Mouse (Mus musculus) embryonic facial prominence, embryonic 14.5 days (tissue): Measurements from ENCODE around the gene Dnajb2. TPM values are rescaled to one million over a fixed set of nuclear protein-coding genes. Genes with fewer than 3 reads are reported as not detected.
A peak's percentile ranks its signal among the peaks of the same experiment; 100 is the strongest.

Source experiments
- ATAC-seq: fragments of 200-750 bp; cut with Nextera tagmentation; 2 replicates; pipeline ENCODE4 v1.8.0; 2017; ENCODE audit warnings: low read depth, moderate number of reproducible peaks, moderate TSS enrichment
- DNase-seq: peaks from one replicate; pipeline ENCODE4 v3.0.0-alpha.2; 2015; ENCODE audit warnings: low spot score
- H3K27ac ChIP-seq: fragments of 300-500 bp; sonication (generic); replicated peaks from 2 replicates; pipeline ENCODE4 v1.5.1; 2014; ENCODE audit warnings: low read depth, mild to moderate bottlenecking, low read length, moderate library complexity
- H3K27me3 ChIP-seq: fragments of 300-500 bp; sonication (generic); replicated peaks from 2 replicates; pipeline ENCODE4 v1.6.1; 2014; ENCODE audit warnings: low read length; ENCODE audit not compliant: control insufficient read depth, insufficient read depth
- H3K36me3 ChIP-seq: fragments of 300-500 bp; sonication (generic); 2 replicates; pipeline ENCODE4 v1.6.1; 2014; ENCODE audit warnings: low read length, mixed read lengths; ENCODE audit not compliant: control insufficient read depth, insufficient read depth
- H3K4me1 ChIP-seq: fragments of 300-500 bp; sonication (generic); 2 replicates; pipeline ENCODE4 v1.6.1; 2014; ENCODE audit warnings: antibody characterized with exemption, low read length; ENCODE audit not compliant: control insufficient read depth, insufficient read depth
- H3K4me2 ChIP-seq: fragments of 300-500 bp; sonication (generic); 2 replicates; pipeline ENCODE4 v1.6.1; 2014; ENCODE audit warnings: low read depth, mild to moderate bottlenecking, low read length, moderate library complexity, mixed read lengths
- H3K4me3 ChIP-seq: fragments of 300-500 bp; sonication (generic); 2 replicates; pipeline ENCODE4 v1.5.1; 2014; ENCODE audit warnings: low read depth, mild to moderate bottlenecking, low read length
- H3K9ac ChIP-seq: fragments of 300-500 bp; sonication (generic); 2 replicates; pipeline ENCODE4 v1.6.1; 2014; ENCODE audit warnings: low read depth, mild to moderate bottlenecking, low read length, moderate library complexity, mixed read lengths
- H3K9me3 ChIP-seq: fragments of 300-500 bp; sonication (generic); 2 replicates; pipeline ENCODE4 v1.6.1; 2016; ENCODE audit warnings: low read length; ENCODE audit not compliant: control insufficient read depth
- WGBS: fragments of 180-500 bp; shearing (Covaris S2); extraction: QIAGEN DNeasy Blood & Tissue Kit; methylation state at CpG from one replicate; pipeline ENCODE4 v1.1.7; 2014; 5-methylcytosine and 5-hydroxymethylcytosine counted together
- polyA plus RNA-seq: library from polyadenylated mRNA; unstranded; fragments of >200 nt; fragmentation: Nextera tagmentation; extraction: Ambion mirVana; gene quantifications from 2 replicates; pipeline ENCODE4 v1.2.1, GENCODE M21; 2014

Dnajb2 gene
- polyA plus RNA-seq, 1 experiment from 2014 or later: 20.0 TPM

DNA sequence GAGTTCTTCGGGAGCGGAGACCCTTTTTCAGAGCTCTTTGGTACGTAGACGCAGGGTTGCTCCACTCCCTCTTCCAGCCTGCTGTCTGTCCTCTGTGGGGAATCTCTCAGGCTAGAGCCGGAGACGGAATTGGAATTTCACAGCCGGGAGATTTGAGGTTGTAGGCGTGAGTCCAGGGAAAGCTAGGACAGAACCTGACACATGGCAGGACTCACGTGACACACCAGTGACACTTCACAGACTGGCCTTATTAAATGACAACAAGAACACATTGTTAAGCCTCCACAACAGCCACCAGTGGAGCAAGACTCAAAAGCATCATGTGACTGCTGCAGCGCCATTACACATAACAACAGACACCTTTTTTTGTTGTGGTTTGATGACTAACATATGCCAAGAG lies 3.4 kb downstream of the Dnajb2 start:
- ATAC-seq (no peak), DNase-seq (no peak)
- no peaks in the 10 kb centered on the region for H3K9me3 ChIP-seq
- peaks cover 37% of the 10 kb centered on the region for H3K36me3 ChIP-seq
- no peak overlapping the region for H3K9ac ChIP-seq
- H3K27ac ChIP-seq: no peak overlapping the region
- no peaks in the 10 kb centered on the region for H3K4me1 ChIP-seq
- WGBS: 73% methylated on average over 10 of the region's 10 CpGs
- H3K27me3 ChIP-seq: no peaks in the 10 kb centered on the region
- H3K4me3 ChIP-seq: no peak overlapping the region
- no peak overlapping the region for H3K4me2 ChIP-seq

DNA sequence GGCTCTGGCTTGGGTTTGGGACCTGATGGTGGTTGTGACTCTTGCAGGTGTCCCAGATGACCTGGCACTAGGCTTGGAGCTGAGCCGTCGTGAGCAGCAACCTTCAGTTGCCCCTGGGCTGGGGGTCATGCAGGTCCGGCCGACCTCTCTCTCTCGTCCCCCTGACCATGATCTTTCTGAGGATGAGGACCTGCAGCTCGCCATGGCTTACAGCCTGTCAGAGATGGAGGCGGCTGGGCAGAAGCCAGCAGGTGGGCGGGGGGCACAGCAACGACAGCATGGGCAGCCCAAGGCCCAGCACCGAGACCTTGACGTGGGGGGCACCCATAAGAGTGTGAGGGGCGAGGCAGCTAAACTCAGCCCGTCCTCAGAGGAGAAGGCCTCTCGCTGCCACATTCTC lies 7.2 kb downstream of the Dnajb2 start:
- H3K9ac ChIP-seq: no peak overlapping the region
- DNase-seq: no peak
- H3K9me3 ChIP-seq: no peaks in the 10 kb centered on the region
- H3K36me3 ChIP-seq: peaks cover 41% of the 10 kb centered on the region
- WGBS: 88% methylated on average over 14 of the region's 14 CpGs
- no peaks in the 10 kb centered on the region for H3K4me1 ChIP-seq
- H3K4me3 ChIP-seq: no peak overlapping the region
- no peak overlapping the region for H3K27ac ChIP-seq
- no peaks in the 10 kb centered on the region for H3K27me3 ChIP-seq
- ATAC-seq: no peak
- H3K4me2 ChIP-seq: no peak overlapping the region

DNA sequence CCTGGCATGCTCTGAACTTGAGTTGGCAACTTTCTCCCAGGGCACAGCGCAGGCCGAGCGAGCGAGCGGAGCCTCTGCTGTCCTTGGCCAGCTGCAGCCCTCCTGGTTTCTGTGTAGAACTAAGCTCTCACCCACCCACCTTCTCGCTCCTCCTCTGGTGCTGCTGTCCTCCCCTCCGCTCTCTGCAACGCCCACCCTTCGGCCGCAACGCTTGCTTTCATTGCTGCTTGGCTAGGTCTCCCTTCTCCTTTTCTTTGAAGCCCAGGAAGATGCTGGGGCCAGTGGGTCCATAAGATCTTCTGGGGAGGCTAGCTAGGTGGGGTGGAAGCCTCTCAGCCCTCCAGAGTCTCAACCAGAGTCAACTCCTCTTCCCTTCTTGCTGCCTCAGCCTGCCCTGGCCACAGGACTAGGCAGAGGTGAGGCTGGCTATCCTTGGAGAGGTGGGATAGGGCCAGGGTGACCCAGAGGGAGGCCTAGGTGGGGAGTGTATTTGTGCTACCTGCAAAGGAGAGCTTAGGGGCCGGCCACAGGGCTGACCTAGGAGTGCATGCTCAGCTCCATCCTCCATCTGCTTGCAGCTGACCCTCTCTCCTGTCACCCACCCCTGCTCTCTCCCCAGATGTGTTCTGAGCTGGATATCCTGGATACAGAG lies 8.1 kb downstream of the Dnajb2 start:
- Histone ChIP-seq H3K4me3 (no peak overlapping the region), H3K27me3 (no peaks in the 10 kb centered on the region), H3K9ac (no peak overlapping the region), H3K36me3 (peaks cover 37% of the 10 kb centered on the region), H3K27ac (no peak overlapping the region), H3K4me2 (no peak overlapping the region), H3K4me1 (no peaks in the 10 kb centered on the region), H3K9me3 (no peaks in the 10 kb centered on the region)
- DNase-seq (no peak), ATAC-seq (no peak)
- WGBS: 91% methylated on average over 12 of the region's 12 CpGs

DNA sequence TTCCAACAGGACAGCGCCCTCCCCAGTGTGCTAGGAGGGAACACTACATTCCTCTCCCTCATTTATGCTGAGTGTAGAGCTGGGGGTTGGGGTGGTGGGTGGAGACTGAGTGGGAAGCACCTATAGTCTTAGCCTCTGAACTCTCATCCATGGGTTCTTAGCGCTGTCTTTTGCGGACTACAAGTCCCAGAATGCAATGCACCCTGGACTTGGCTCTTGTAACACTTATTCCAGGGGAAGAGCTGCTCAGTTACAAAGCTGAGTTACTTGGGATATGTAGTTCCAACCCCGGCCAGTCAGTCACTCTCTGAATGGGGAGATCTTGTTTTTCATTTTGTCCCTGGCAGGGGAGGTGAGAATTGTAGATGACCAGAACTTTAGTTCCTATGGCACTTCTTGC lies 8.6 kb downstream of the Dnajb2 start:
- whole genome bisulfite sequencing: 23% methylated on average over 4 of the region's 4 CpGs
- DNase-seq (peak; percentile 74), ATAC-seq (peak; percentile 76)
- Histone ChIP-seq H3K9ac (no peak overlapping the region), H3K27me3 (no peaks in the 10 kb centered on the region), H3K4me3 (no peak overlapping the region), H3K27ac (no peak overlapping the region), H3K4me1 (no peaks in the 10 kb centered on the region), H3K36me3 (peaks cover 32% of the 10 kb centered on the region), H3K4me2 (no peak overlapping the region), H3K9me3 (no peaks in the 10 kb centered on the region)

DNA sequence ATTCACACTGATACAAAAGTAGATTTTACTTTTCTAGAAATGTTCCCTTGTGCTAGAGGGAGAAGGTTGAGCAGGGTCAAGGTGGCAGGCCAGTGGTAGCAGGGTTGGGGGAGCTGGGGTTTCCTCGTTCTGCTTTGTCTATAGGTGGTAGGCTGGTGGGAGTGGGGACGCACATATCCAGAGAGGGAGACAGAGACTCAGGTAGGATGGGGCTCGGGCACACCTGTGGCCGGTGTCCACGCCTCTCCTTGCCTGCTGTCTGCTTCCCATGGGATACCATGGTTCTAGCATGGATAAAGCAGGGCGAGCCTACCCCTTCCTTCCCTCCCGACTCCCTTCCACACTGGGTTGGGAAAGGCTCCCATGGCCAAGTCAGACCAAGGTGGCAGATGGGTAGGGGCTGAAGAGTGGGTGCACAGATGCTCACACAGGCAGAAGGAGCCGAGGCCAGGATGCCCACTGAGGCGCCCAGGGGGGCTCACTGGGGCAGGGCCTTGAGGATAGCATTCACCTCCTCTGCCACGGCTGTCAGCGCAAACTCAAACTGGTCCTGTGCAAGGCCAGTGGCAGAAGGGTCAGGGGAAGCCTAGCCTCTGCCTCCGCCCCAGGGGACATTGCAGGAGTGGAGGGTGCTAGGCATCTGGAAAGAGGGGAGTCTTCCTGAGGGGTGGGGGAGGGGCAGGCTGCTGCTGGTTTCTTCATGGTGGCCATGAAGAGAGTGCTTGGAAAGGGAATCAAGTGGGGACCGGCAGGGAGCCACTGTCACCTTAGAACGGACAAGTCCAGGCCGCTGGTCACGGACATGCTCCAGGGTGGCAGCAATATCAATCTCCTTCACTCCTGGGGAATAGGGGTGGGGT lies 11.1 kb downstream of the Dnajb2 start:
- no peak for DNase-seq
- Histone ChIP-seq H3K4me1 (peaks cover 4% of the 10 kb centered on the region; the same call in 1 of the 2 replicates), H3K9me3 (no peaks in the 10 kb centered on the region), H3K36me3 (peaks cover 14% of the 10 kb centered on the region; the same call in 1 of the 2 replicates), H3K9ac (no peak overlapping the region), H3K4me2 (no peak overlapping the region), H3K27me3 (no peaks in the 10 kb centered on the region), H3K27ac (no peak overlapping the region), H3K4me3 (no peak overlapping the region)
- ATAC-seq: no peak
- WGBS: 75% methylated on average over 16 of the region's 16 CpGs

DNA sequence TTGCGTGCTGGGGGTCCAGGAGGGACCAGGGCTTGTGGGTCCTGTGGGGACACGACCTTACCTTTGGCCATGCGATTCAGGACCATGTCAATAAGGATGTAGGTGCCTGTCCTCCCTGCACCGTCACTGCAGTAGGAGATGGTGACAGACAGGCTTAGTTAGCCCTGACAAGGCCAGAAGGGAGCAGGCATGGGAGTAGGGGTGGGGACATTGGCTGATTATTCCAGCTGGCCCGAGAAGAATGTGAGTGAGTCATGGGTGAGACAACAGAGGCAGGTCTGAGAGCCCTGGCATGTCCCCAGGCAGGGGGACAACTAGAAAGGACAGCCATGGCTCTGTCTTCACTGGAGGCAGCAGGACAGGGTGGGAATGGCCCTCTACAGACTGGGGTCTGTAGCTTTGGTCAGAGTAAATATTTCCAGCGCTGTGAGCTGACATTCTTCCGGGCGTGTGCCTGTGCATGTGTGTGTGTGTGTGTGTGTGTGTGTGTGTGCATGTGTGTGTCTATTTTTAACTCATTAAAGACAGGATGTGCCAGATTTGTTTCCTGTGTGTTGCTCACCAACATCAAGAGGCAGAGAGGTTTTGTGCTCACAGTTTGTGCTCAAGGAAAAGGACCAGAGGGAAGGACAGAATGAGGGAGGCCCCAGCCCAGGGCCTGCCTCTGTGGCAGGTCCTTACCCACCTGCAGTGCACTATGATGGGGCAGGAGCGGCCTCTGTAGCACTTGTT lies 12.0 kb downstream of the Dnajb2 start:
- DNase-seq: peak; percentile 41
- no peak overlapping the region for H3K9ac ChIP-seq
- no peak overlapping the region for H3K4me3 ChIP-seq
- peaks cover 14% of the 10 kb centered on the region; the same call in 1 of the 2 replicates for H3K36me3 ChIP-seq
- 41% methylated on average over 8 of the region's 9 CpGs for WGBS
- peaks cover 4% of the 10 kb centered on the region; the same call in 1 of the 2 replicates for H3K4me1 ChIP-seq
- H3K27me3 ChIP-seq: no peaks in the 10 kb centered on the region
- no peak overlapping the region for H3K4me2 ChIP-seq
- no peak overlapping the region for H3K27ac ChIP-seq
- no peaks in the 10 kb centered on the region for H3K9me3 ChIP-seq
- ATAC-seq: no peak

DNA sequence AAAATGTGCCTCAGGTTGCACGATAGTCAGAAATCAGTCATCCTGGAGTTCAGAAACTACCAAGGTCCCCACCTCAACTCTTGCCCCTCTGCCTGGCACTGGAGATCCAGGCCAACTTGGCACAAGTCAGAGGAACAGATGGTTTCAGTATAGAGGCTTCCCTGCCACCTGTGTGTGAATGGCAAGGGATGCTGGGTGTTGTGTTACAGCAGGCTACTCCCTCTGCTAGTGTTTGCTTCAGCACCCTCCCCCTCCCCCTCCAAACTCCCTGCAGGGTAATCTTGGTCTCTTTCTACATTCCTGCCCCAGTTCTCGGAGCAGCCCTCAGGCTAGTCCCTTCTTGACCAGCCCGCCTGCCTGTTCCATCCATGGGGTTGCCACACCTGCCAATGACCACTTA lies 14.3 kb downstream of the Dnajb2 start:
- DNase-seq (peak; percentile 23), ATAC-seq (no peak)
- Histone ChIP-seq H3K36me3 (0 out of 2 replicates have a peak, but pooled peaks cover under 1% of the 10 kb centered on the region), H3K27ac (no peak overlapping the region), H3K9me3 (no peaks in the 10 kb centered on the region), H3K4me2 (no peak overlapping the region), H3K27me3 (no peaks in the 10 kb centered on the region), H3K4me1 (peaks cover 4% of the 10 kb centered on the region; the same call in 1 of the 2 replicates), H3K4me3 (no peak overlapping the region), H3K9ac (no peak overlapping the region)
- 44% methylated on average over 3 of the region's 3 CpGs for WGBS

DNA sequence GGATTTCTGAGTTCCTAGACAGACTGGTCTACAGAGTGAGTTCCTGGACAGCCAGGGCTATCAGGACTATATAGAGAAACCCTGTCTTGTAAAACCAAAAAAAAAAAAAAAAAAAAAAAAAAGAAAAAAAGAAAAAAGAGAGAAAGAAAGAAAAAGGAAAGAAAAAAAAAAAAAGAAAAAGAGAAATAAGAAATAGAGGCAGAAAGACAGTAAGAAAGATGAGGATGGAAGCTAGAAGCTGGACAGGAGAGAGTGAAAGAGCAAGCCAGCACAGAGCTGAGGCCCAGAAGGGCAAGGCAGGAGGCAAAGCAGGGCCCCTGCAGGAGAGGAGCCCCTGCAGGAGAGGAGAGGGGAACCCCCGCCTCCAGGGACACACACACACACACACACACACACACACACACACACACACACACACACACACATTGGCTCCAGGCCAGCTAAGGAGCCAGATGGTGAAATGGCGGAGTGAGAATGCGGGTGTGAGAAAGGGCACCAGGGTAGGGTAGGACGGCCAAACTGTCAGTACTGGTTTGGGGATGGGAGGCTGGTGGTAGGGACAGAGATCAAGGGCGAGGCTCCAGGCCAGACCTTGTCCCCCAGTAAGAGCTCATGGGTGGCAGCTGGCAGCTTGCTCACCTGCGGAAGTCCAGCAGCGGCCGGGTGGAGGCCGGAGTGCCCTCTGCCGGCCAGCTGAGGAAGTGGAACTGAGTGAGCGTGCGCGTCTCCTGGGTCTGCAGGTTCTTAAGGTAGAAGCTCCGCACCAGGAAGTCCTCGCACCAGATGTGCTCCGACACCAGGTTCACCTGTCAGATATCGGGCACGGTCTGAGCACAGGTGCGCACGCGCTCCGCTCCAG lies 15.1 kb downstream of the Dnajb2 start:
- Histone ChIP-seq H3K4me2 (peak overlapping the region; percentile 53), H3K27me3 (no peaks in the 10 kb centered on the region), H3K36me3 (no peaks in the 10 kb centered on the region), H3K27ac (no peak overlapping the region), H3K4me1 (peaks cover 4% of the 10 kb centered on the region; the same call in 1 of the 2 replicates), H3K9ac (no peak overlapping the region), H3K4me3 (peak overlapping the region; percentile 24), H3K9me3 (no peaks in the 10 kb centered on the region)
- ATAC-seq (peak; percentile 37), DNase-seq (peak; percentile 67)
- WGBS: 4% methylated on average over 19 of the region's 22 CpGs
